Mouse (Mus musculus) layer of hippocampus, postnatal 25 days (tissue): ENCODE measurements around the gene S100a11. TPM values are rescaled to one million over a fixed set of nuclear protein-coding genes. Genes with fewer than 3 reads are reported as not detected.

Source experiments
- DNase-seq, 2 experiments: peaks; one replicate each; pipeline ENCODE4 v3.0.0; 2022; ENCODE audit warnings: mixed read lengths in 2 of 2, low spot score in 1 of 2; ENCODE audit errors: extremely low spot score in 1 of 2
- total RNA-seq, 2 experiments: library from RNA; stranded (reverse); gene quantifications; 2 replicates each; pipeline ENCODE4 v1.2.3; 2021

S100a11 gene
- total RNA-seq, 2 experiments from 2014 or later: 6.1 to 8.5 TPM

GRCm38 (mm10) chr3:93556599-93556998 is 36.3 kb downstream of the S100a11 start:
- DNase-seq: no peak

- no peak for DNase-seq
Observed at GRCm38 (mm10) chr3:93557471-93557870, 37.2 kb downstream of the S100a11 start.

GRCm38 (mm10) chr3:93559961-93560360 is 39.7 kb downstream of the S100a11 start:
- DNase-seq: no peak

- DNase-seq: no peak
Observed at GRCm38 (mm10) chr3:93562372-93562771, 42.1 kb downstream of the S100a11 start.

GRCm38 (mm10) chr3:93563216-93563615 is 42.9 kb downstream of the S100a11 start:
- DNase-seq: no peak

- DNase-seq: no peak
Observed at GRCm38 (mm10) chr3:93566892-93567291, 46.6 kb downstream of the S100a11 start.

GRCm38 (mm10) chr3:93567721-93568120 is 47.4 kb downstream of the S100a11 start:
- no peak for DNase-seq

- peak; percentile 14 to 18 for DNase-seq
Observed at GRCm38 (mm10) chr3:93568428-93569040, 48.2 kb downstream of the S100a11 start.

GRCm38 (mm10) chr3:93569046-93569445 is 48.8 kb downstream of the S100a11 start:
- DNase-seq: no peak

- DNase-seq: no peak
Observed at GRCm38 (mm10) chr3:93572058-93572791, 51.9 kb downstream of the S100a11 start.

Other genes starting within 250 kb of the S100a11 start
- gene Flg, start 247.0 kb upstream of the S100a11 start, total RNA-seq: not detected
- gene Hrnr, start 200.7 kb upstream of the S100a11 start, total RNA-seq: not detected
- not detected for gene Rptn, start 126.8 kb upstream of the S100a11 start, total RNA-seq
- under 1 TPM; 0.81 to 0.92 TPM for gene Tchh, start 78.2 kb upstream of the S100a11 start, total RNA-seq
- not detected for gene Tchhl1, start 51.7 kb upstream of the S100a11 start, total RNA-seq
- 10 to 100 TPM; 15.0 to 23.5 TPM for gene S100a10, start 34.6 kb downstream of the S100a11 start, total RNA-seq
- not detected for gene Tdpoz2, start 132.2 kb downstream of the S100a11 start, total RNA-seq
- not detected for gene Tdpoz1, start 155.8 kb downstream of the S100a11 start, total RNA-seq
- gene Gm37596, start 172.6 kb downstream of the S100a11 start, total RNA-seq: not detected